Mouse (Mus musculus) spleen, adult 12 weeks (tissue): Measurements from ENCODE around the gene Def6.

Experiments used
- DNase-seq: peaks from one replicate; pipeline ENCODE4 v3.0.0; 2022; ENCODE audit warnings: low spot score

Def6 gene

GRCm38 (mm10) chr17:28242296-28242695, 34.7 kb downstream of the Def6 start:
- DNase-seq, result no peak

GRCm38 (mm10) chr17:28244214-28244613, 36.6 kb downstream of the Def6 start:
- DNase-seq, result no peak

DNA sequence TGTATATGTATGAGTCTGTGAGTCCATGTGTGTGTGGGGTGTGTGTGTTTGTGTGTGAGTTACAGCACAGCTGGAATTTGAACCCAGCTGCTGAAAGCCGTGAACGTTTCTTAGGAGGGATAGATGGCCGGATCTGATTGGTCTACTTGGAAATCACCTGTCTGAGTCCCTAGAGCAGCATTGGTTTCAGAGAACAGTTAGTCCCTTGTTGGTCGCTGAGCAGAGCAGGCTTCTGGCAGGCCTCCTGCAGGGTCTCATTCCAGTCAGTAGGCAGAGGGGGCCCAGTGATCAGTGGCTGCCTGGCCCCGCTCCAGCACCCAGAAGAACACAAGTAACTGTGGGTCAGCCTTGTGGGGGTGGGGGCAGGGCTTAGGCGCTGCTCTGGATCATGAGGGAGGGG, 37.1 kb downstream of the Def6 start:
- DNase-seq, result no peak

GRCm38 (mm10) chr17:28246640-28247039, 39.1 kb downstream of the Def6 start:
- no peak for DNase-seq

DNA sequence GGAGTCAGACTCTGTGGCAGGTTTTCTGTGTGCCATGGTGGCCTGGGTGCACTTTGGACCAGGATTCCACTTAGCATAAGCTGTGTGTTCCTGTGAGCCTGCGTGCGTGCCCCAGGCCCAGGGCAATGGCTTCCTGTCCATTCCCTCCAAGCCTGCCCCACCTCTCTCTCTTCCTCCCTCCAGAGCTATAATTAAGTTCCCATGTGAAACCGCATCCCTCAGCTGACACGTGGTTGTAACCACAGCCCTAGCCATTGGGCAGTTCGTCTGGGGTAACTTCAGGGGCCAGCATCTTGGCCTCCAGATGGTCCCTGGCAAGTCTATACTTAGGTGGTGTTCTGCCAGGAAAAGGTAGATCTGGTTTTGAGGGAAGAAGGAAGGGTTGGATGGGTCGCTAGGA, 40.0 kb downstream of the Def6 start:
- DNase-seq, result no peak

DNA sequence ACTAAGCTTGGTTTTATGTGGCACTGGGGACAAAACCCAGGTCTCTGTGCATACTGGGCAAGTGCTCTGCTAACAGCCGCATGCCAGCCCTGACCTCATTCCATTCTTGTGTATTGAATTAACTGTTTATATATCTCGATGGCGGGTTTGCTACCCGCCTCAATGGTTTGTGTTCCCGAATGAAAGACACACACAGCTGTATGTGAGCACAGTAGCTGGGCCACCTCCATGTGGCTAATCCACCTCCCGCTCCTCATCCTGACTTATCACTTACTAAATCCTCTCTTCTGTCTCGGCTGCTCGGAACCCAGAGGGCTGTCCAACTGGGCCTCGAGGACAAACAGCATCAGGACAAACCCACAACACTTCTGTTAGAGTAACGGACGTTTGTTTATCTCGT, 41.5 kb downstream of the Def6 start:
- no peak for DNase-seq

DNA sequence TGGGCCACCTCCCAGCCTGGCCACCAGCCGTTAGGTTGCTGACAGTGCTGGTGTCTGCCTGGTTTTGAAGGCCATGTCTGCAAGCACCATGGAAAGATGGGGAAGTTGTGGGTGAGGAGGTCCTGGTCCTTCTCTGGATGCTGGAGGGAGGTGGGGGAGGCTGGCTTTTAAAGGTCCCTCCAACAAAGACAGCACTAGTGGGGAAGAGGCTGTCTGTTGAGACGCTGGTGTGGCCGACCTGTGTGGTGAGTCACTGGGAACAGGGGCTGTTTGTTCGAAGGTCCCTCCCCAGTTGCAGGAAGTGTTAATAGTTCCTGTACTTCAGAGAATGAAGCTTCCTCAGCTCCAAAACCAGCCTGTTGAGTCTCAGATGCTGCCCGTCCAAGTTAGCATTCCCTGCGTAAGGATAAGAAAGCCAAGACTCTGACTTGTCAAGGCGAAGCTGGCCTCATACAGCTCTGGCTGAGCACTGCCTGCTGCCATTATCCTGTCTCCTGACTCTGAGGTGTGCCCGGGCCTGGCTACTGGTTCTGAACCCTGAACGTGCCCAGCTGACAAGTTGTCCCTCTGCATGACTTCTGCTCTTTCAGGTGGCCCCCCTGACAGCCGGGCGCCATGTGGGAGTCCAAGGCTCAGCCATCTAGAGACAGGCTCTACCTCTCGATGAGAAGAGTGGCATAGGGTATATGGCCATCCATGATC, 44.2 kb downstream of the Def6 start:
- no peak for DNase-seq

DNA sequence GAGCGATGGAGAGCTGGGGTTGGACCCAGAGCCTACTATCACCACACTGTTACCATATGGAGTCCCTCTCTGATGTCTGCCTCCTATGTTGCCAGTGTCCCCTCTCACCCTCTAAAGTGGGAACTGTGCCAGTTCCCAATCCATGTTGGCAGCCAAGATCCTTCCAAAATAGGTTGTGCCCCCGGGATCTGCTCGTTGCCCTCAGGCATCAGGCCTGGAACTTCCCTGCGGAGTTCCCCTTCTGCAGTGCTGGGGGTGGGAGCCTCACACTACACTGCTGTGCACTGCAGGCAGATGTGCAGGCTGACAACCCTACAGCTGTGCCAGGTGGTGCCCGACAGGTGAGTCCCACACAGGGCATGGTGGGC, 44.7 kb downstream of the Def6 start:
- no peak for DNase-seq

DNA sequence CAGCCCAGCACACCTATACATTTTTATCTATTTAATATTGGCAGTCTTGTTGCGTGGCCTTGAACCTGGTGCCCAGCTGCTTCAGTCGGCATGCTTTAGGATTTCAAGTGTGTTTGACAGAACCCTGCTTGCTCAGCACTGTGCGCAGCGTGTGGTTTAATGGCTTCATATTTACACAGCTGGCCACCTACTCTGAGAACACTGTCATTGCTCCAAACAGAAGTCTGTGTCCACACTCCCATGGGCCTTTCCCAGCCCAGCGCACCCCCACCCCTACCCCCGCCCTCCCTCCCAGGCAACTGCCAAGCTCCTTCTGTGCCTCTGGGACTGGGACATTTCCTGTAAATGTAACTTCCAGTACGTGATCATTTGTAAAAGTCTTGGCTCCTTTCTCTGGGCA, 45.6 kb downstream of the Def6 start:
- no peak for DNase-seq

GRCm38 (mm10) chr17:28254804-28255203, 47.2 kb downstream of the Def6 start:
- no peak for DNase-seq

DNA sequence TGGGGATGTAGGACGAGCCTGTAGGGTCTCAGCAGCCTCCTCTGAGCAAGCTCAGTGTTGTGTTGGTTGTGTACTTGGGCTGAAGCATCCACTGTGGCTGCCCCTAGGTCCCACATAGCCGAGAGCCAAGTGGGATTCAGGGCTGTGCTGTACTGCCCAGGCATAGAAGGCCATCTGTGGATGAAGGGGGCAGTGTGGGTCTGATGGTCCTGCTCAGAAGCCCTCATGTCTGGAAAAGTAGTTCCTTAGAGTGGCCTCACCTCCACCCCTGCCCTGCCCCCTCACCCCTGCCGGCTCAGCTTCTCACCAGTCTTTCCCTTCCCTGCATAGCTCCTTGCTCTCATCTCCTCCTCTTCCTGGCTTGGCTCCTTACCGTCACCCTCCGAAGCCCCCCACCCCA, 48.1 kb downstream of the Def6 start:
- no peak for DNase-seq

DNA sequence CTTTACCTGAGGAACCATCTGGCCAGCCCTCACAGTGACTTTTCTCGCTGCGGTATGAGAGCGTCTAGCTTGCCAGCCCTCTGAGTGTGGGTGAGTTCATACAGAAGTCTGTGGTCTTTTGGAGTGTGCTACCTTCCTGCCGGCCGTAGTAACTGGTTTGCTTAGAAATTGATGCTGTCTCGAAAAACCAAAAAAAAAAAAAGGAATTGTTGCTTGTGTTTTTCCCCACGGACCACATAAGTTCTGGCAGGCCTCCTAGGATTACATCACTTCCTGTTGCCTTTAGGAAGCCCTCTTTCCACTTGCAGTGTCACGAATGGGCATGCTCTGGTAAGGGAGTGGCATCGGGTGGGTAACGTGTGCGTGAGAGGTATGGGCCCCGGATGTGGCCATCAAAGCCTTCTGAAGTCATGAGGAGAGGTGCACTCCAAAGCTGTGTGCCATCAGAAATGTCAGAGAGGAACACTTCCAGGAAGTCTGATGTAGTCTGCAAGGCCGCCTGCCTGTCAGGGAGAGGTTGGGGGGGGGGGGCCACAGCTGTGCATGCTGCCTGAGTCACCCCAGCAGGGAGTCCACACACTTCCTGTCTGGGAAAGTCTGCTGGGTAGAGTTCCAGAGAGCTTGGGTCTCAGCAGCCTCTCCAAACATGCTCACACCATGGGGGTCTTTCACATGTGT, 49.2 kb downstream of the Def6 start:
- DNase-seq, result peak; percentile 24

- no peak for DNase-seq
Observed at GRCm38 (mm10) chr17:28258325-28258724, 50.7 kb downstream of the Def6 start.

GRCm38 (mm10) chr17:28259890-28260542, 52.4 kb downstream of the Def6 start:
- no peak for DNase-seq

DNA sequence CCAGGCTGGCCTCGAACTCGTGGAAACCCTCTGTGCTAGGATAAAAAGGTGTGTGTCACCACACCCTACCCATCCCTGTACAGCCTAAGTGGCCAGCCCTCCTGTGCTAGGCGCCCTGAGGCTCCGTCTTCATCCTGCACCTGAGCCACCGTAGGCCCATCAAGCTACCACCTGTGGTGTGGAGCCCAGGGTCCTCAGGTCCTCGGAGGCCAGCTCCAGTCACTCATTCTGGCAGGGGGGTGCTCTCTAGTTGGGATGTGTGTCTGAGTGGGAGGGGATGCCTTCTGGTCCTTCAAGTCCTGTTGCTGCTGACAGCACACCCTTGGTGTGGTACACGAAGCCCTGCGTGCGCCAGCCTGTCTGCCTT, 52.9 kb downstream of the Def6 start:
- no peak for DNase-seq

DNA sequence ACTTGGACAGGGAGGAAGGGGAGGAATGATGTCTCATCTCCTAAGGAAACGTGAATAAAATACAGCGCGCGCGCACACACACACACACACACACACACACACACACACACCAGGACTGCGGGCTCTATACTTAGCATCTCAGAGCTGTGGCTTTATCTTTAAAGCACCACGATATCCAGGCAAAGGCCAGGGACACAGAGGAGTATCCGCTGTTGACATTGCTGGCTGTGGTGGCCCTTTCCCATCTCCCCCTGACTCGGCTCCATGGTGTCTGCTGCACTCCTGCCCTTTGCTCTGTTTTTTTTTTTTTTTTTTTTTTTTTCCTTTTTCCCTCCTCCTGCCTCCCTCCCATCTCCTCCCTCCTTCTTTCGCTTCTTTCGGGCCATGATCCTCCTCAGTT, 54.2 kb downstream of the Def6 start:
- no peak for DNase-seq

DNA sequence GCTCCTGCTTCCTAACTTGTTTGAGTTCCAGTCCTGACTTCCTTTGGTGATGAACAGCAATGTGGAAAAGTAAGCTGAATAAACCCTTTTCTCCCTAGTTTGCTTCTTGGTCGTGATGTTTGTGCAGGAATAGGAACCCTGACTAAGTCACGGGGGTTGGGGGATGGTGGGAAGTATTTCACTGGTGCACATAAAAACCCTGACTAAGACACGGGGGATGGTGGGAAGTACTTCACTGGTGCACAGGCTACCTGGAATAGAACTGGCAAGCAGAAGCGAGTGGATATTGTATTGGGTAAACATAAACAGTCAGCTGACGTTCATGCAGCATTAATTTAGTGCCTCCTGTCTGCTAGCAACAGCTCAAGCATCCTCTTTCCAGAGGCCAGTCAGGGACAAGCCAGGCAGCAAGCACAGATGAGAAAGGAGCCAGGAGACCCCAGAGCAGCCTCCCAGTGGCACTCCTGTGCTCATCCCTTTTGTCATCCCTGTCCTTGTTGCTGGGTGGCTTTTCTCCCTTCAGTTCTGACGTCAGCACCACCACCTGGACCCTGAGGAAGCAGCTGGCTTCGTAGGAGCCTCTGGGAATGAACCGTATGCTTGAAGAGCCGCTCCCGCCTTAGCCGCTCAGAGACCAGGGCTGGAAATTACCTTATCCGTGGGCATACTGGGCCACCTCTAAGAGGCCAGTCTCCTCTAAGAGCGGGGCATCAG, 55.8 kb downstream of the Def6 start:
- DNase-seq, result no peak

DNA sequence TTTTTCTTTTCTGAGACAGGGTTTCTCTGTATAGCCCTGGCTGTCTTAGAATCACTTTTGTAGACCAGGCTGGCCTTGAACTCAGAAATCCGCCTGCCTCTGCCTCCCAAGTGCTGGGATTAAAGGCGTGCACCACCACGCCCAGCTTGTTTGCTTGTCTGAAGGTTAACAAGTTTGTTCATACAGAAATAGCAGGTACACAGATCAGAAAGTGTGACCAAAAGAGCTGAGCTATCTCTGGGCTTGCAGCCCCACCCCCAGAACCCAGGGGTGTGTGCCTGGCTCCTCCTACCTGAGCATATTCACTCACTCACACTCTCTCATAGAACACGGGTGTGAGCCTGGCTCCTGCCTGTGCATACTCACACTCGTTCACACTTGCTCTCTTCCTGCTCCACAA, 59.7 kb downstream of the Def6 start:
- no peak for DNase-seq

DNA sequence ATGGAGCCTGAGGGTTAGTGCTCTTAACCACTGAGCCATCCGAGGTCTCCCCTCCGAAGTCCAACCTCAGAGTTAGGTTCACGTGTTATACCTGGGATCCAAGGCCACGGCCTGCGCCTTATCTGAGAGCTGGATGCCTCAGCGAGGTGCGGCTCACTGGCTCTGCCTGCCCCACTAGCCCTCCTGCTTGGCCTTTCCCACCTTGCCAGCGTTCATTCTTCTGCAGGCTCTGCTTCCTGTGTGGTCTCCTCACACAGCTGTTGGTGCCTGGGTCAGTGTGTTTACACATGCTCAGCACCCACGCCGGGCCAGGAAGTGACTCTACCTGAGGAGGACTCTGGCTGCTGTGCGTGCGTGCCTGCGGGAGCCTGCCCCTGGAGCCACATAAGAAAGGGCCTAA, 62.6 kb downstream of the Def6 start:
- DNase-seq, result no peak

- no peak for DNase-seq
Observed at GRCm38 (mm10) chr17:28271537-28272266, 64.1 kb downstream of the Def6 start.

- no peak for DNase-seq
Observed at GRCm38 (mm10) chr17:28272281-28272680, 64.7 kb downstream of the Def6 start.

DNA sequence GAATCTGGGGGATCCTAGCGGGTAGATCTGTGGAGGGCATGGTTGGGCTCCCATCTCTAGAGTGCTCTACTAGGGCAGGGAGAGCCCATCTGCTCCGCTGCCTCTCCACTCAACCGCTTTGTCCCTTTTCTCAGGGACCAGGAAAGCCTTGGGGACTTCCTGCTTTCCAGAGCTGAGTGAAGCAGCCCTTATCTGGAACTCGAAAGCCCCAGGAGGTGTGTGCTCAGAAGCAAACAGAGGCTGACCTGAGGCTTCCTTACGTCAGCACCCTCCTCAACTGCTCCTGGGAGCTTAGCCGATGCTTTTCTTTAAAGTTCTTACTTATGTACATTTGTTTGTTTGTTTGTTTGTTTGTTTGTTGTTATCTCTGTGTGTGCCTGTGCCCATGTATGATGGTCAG, 65.3 kb downstream of the Def6 start:
- no peak for DNase-seq
